Mouse (Mus musculus) mouse embryonic stem cell (cell line): ENCODE results near the gene Chil5.

Experiments
- in situ Hi-C, 2 experiments: fragments of 300-500 bp; cut with MboI; formaldehyde crosslinking; loops; 1 replicate in 1 of 2; 3 replicates in 1 of 2; pipeline ENCODE4 v1.14.3; 2019 to 2020; ENCODE audit warnings: low sequenced_read_pairs in 2 of 2, low pct_unique_long_range_greater_than_20kb in 1 of 2, mixed read lengths in 1 of 2; ENCODE audit not compliant: unreplicated experiment in 1 of 2

Gene Chil5

DNA sequence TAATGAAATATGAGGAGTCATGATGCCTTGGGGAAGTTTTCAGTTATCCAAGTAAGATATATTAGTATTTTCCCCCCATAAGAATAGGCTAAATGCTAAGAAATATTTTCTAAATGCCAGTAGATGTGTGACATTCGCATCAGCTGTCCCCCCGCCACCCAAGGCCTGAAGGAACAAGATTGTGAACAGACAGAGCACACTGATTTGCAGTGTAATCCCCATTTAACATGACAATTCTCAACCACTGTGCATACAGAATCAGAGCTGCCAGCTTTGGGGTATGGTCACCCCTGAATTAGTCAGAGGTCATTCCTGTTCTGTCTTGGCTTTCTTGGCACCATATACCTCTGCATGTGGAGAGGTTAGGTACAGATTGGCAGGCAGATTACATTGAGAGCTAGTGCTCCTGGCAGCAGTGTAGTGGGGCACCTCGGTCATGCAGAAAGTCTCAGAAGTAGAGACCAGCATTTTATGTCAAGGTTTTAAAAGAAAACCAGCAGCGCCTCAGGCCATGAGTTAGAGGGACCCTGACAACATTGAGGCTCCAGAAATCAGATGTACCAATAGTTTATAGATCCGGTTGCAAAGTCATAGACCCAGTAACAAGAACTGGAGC, 60.7 kb downstream of the Chil5 start:
- in situ Hi-C loops: loop anchor here in 1 of 2 experiments (25.0 kb wide), 1 partner anchor 1365 kb away; the partner anchor contains the start of gene Rbm15
